Mouse (Mus musculus) liver, embryonic 14.5 days (tissue): ENCODE measurements around the gene Eml4. TPM values are rescaled to one million over a fixed set of nuclear protein-coding genes. Genes with fewer than 3 reads are reported as not detected.

Source experiments
- ATAC-seq: fragments of 200-750 bp; cut with Nextera tagmentation; 2 replicates; pipeline ENCODE4 v1.8.0; 2017; ENCODE audit warnings: moderate number of reproducible peaks, mild to moderate bottlenecking, moderate library complexity; ENCODE audit not compliant: insufficient read depth
- DNase-seq, 3 experiments: peaks; one replicate each; pipeline ENCODE4 v3.0.0-alpha.2; 2012 to 2013; ENCODE audit warnings: low read depth in 3 of 3, low spot score in 3 of 3
- H3K27ac ChIP-seq: fragments of 300-500 bp; sonication (generic); 2 replicates; pipeline ENCODE4 v1.5.1; 2014; ENCODE audit warnings: moderate library complexity, mild to moderate bottlenecking, control low read depth, inconsistent platforms
- H3K27me3 ChIP-seq: fragments of 300-500 bp; sonication (generic); 2 replicates; pipeline ENCODE4 v1.6.1; 2014; ENCODE audit warnings: mild to moderate bottlenecking, low read length, moderate library complexity; ENCODE audit not compliant: control insufficient read depth, insufficient read depth
- H3K36me3 ChIP-seq: fragments of 300-500 bp; sonication (generic); replicated peaks from 2 replicates; pipeline ENCODE4 v1.6.1; 2014; ENCODE audit warnings: low read depth; ENCODE audit not compliant: control insufficient read depth, insufficient read depth
- H3K4me1 ChIP-seq, 2 experiments: fragments of 200-500 bp in 1 of 2; fragments of 300-500 bp in 1 of 2; sonication (generic) in 1 of 2; replicated peaks; 2 replicates each; pipeline ENCODE4 v1.6.1; 2012 to 2014; ENCODE audit warnings: antibody characterized with exemption in 1 of 2, inconsistent platforms in 1 of 2, low read length in 1 of 2; ENCODE audit not compliant: control insufficient read depth in 2 of 2, insufficient read depth in 2 of 2
- H3K4me2 ChIP-seq: fragments of 300-500 bp; sonication (generic); 2 replicates; pipeline ENCODE4 v1.6.1; 2014; ENCODE audit warnings: low read depth, mild to moderate bottlenecking, control low read depth, moderate library complexity
- H3K4me3 ChIP-seq, 2 experiments: fragments of 200-500 bp in 1 of 2; fragments of 300-500 bp in 1 of 2; sonication (generic) in 1 of 2; 2 replicates each; pipeline ENCODE4 v1.5.1; 2012 to 2014; ENCODE audit warnings: low read depth in 2 of 2, low read length in 2 of 2, mild to moderate bottlenecking in 2 of 2, control low read depth in 1 of 2, inconsistent platforms in 1 of 2, moderate library complexity in 1 of 2; ENCODE audit not compliant: insufficient read depth in 1 of 2
- H3K9ac ChIP-seq: fragments of 300-500 bp; sonication (generic); replicated peaks from 2 replicates; pipeline ENCODE4 v1.6.1; 2014; ENCODE audit warnings: mild to moderate bottlenecking, control low read depth, moderate library complexity
- H3K9me3 ChIP-seq: fragments of 300-500 bp; sonication (generic); 2 replicates; pipeline ENCODE4 v1.6.1; 2016; ENCODE audit warnings: low read length, mixed read lengths; ENCODE audit not compliant: control insufficient read depth
- CTCF ChIP-seq: IDR thresholded peaks from 2 replicates; pipeline ENCODE4 v1.5.1; 2016; ENCODE audit warnings: antibody characterized with exemption, low read depth, control low read depth
- EP300 ChIP-seq: IDR thresholded peaks from 2 replicates; pipeline ENCODE4 v1.6.1; 2016; ENCODE audit warnings: antibody characterized with exemption, low read depth
- WGBS: fragments of 180-500 bp; shearing (Covaris S2); extraction: QIAGEN DNeasy Blood & Tissue Kit; methylation state at CpG from one replicate; pipeline ENCODE4 v1.1.7; 2014; ENCODE audit not compliant: insufficient replicate concordance; 5-methylcytosine and 5-hydroxymethylcytosine counted together
- polyA plus RNA-seq, 2 experiments: library from polyadenylated mRNA; depleted of rRNA in 1 of 2; stranded (reverse) in 1 of 2; unstranded in 1 of 2; fragments of >200 nt; fragmentation: Nextera tagmentation in 1 of 2; extraction: Ambion mirVana in 1 of 2; gene quantifications; 2 replicates each; pipeline versions ENCODE4 v1.2.1 to v1.2.3; 2012 to 2014

Eml4 gene
- polyA plus RNA-seq, 2 experiments = 4.8 to 5.0 TPM

- H3K9ac ChIP-seq = no peak overlapping the region
- TF ChIP-seq EP300 (no peak), CTCF (no peak)
- H3K4me2 ChIP-seq = no peak overlapping the region
- peaks cover 0 to 14% of the 10 kb centered on the region in 2 experiments; a peak in 2 of 4 replicates for H3K4me1 ChIP-seq
- no peak overlapping the region for H3K27ac ChIP-seq
- H3K36me3 ChIP-seq = no peaks in the 10 kb centered on the region
- DNase-seq (no peak), ATAC-seq (no peak)
- 27% methylated on average over 11 of the region's 11 CpGs for WGBS
- H3K9me3 ChIP-seq = no peaks in the 10 kb centered on the region
- H3K27me3 ChIP-seq = no peaks in the 10 kb centered on the region
- no peak overlapping the region for H3K4me3 ChIP-seq
Measured at GRCm38 (mm10) chr17:83307641-83308296, 43.0 kb upstream of the Eml4 start.

GRCm38 (mm10) chr17:83308451-83308850, 42.3 kb upstream of the Eml4 start:
- H3K4me3 ChIP-seq = no peak overlapping the region
- ATAC-seq (no peak), DNase-seq (no peak)
- no peak overlapping the region for H3K4me2 ChIP-seq
- peaks cover 0 to 14% of the 10 kb centered on the region in 2 experiments; a peak in 2 of 4 replicates for H3K4me1 ChIP-seq
- no peaks in the 10 kb centered on the region for H3K36me3 ChIP-seq
- H3K27me3 ChIP-seq = no peaks in the 10 kb centered on the region
- no peaks in the 10 kb centered on the region for H3K9me3 ChIP-seq
- 52% methylated on average over 4 of the region's 4 CpGs for WGBS
- TF ChIP-seq EP300 (no peak), CTCF (no peak)
- no peak overlapping the region for H3K27ac ChIP-seq
- no peak overlapping the region for H3K9ac ChIP-seq

DNA sequence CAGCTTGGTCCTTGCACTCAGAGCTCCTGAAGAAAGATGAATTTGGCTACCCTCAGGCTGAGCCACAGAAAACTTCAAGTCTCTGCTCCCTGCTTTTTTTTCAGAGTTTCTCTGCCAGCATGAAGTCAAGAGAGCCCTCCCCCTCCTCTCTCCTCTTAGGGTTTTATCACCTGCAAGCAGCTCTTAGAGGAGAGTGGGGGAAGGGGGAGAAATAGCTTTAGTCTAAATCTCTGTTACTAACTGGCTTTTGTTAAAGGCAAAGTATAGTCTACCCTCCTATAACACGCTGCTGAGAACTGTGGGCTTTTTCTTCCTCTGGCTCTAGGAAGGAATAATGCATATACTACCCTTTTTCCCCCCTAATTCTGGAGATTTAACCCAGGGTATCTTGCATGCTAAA, 41.5 kb upstream of the Eml4 start:
- Histone ChIP-seq H3K36me3 (no peaks in the 10 kb centered on the region), H3K9me3 (no peaks in the 10 kb centered on the region), H3K27me3 (no peaks in the 10 kb centered on the region), H3K27ac (no peak overlapping the region), H3K9ac (no peak overlapping the region), H3K4me3 (no peak overlapping the region), H3K4me2 (no peak overlapping the region), H3K4me1 (peaks cover 0 to 14% of the 10 kb centered on the region in 2 experiments; a peak in 2 of 4 replicates)
- TF ChIP-seq CTCF (no peak), EP300 (no peak)
- DNase-seq (no peak), ATAC-seq (no peak)
- 25% methylated on average over 1 of the region's 1 CpGs for WGBS

- TF ChIP-seq EP300 (no peak), CTCF (no peak)
- DNase-seq (no peak), ATAC-seq (no peak)
- no peak overlapping the region for H3K27ac ChIP-seq
- no peaks in the 10 kb centered on the region for H3K9me3 ChIP-seq
- no peak overlapping the region for H3K4me3 ChIP-seq
- no peak overlapping the region for H3K9ac ChIP-seq
- H3K36me3 ChIP-seq = no peaks in the 10 kb centered on the region
- no peaks in the 10 kb centered on the region for H3K27me3 ChIP-seq
- H3K4me1 ChIP-seq = peaks cover 0 to 17% of the 10 kb centered on the region in 2 experiments; a peak in 2 of 4 replicates
- WGBS = 63% methylated on average over 5 of the region's 5 CpGs
- H3K4me2 ChIP-seq = no peak overlapping the region
Measured at GRCm38 (mm10) chr17:83311806-83312205, 38.9 kb upstream of the Eml4 start.

- no peaks in the 10 kb centered on the region for H3K36me3 ChIP-seq
- ATAC-seq (no peak; the same call in 1 of the 2 replicates), DNase-seq (no peak)
- no peaks in the 10 kb centered on the region for H3K27me3 ChIP-seq
- H3K4me3 ChIP-seq = no peak overlapping the region
- TF ChIP-seq EP300 = no peak
- TF ChIP-seq CTCF = no peak
- peaks cover 0 to 13% of the 10 kb centered on the region in 2 experiments; a peak in 2 of 4 replicates for H3K4me1 ChIP-seq
- no peak overlapping the region for H3K9ac ChIP-seq
- 2% methylated on average over 15 of the region's 15 CpGs for WGBS
- peak overlapping the region; percentile 23; the same call in 1 of the 2 replicates for H3K4me2 ChIP-seq
- H3K9me3 ChIP-seq = no peaks in the 10 kb centered on the region
- no peak overlapping the region for H3K27ac ChIP-seq
Measured at GRCm38 (mm10) chr17:83312244-83312918, 38.4 kb upstream of the Eml4 start.
